Mouse (Mus musculus) forebrain, embryonic 13.5 days (tissue): Measurements from ENCODE around the gene Serhl. TPM values are rescaled to one million over a fixed set of nuclear protein-coding genes. Genes with fewer than 3 reads are reported as not detected.

ENCODE experiments used
- ATAC-seq: fragments of 200-750 bp; cut with Nextera tagmentation; 2 replicates; pipeline ENCODE4 v1.8.0; 2017
- H3K27ac ChIP-seq: fragments of 300-500 bp; sonication (generic); 2 replicates; pipeline ENCODE4 v1.5.1; 2015; ENCODE audit warnings: inconsistent platforms, mild to moderate bottlenecking, moderate library complexity
- H3K27me3 ChIP-seq: fragments of 300-500 bp; sonication (generic); 2 replicates; pipeline ENCODE4 v1.6.1; 2015; ENCODE audit warnings: mild to moderate bottlenecking, inconsistent platforms
- H3K36me3 ChIP-seq: fragments of 300-500 bp; sonication (generic); 2 replicates; pipeline ENCODE4 v1.6.1; 2015; ENCODE audit warnings: mild to moderate bottlenecking, inconsistent platforms; ENCODE audit not compliant: poor library complexity, severe bottlenecking
- H3K4me1 ChIP-seq: fragments of 300-500 bp; sonication (generic); 2 replicates; pipeline ENCODE4 v1.6.1; 2015; ENCODE audit warnings: inconsistent platforms
- H3K4me2 ChIP-seq: fragments of 300-500 bp; sonication (generic); 2 replicates; pipeline ENCODE4 v1.6.1; 2015; ENCODE audit warnings: inconsistent platforms, mild to moderate bottlenecking, moderate library complexity
- H3K4me3 ChIP-seq: fragments of 300-500 bp; sonication (generic); 2 replicates; pipeline ENCODE4 v1.5.1; 2015; ENCODE audit warnings: mild to moderate bottlenecking, inconsistent platforms
- H3K9ac ChIP-seq: fragments of 300-500 bp; sonication (generic); 2 replicates; pipeline ENCODE4 v1.6.1; 2015; ENCODE audit warnings: mild to moderate bottlenecking, inconsistent platforms
- H3K9me3 ChIP-seq: fragments of 300-500 bp; sonication (generic); replicated peaks from 2 replicates; pipeline ENCODE4 v1.6.1; 2016; ENCODE audit warnings: inconsistent platforms
- WGBS: fragments of 180-500 bp; shearing (Covaris S2); methylation state at CpG from one replicate; pipeline ENCODE4 v1.1.7; 2015; 5-methylcytosine and 5-hydroxymethylcytosine counted together
- polyA plus RNA-seq: library from polyadenylated mRNA; unstranded; fragments of >200 nt; fragmentation: Nextera tagmentation; extraction: Ambion mirVana; gene quantifications from 2 replicates; pipeline ENCODE4 v1.2.1, GENCODE M21; 2015

Gene Serhl
- polyA plus RNA-seq, 1 experiment from 2014 or later = 35.4 TPM

GRCm38 (mm10) chr15:83158587-83159160 is 69.4 kb downstream of the Serhl start:
- Histone ChIP-seq H3K4me3 (no peak overlapping the region), H3K4me1 (no peaks in the 10 kb centered on the region), H3K36me3 (peaks cover 64% of the 10 kb centered on the region), H3K9ac (no peak overlapping the region), H3K9me3 (no peaks in the 10 kb centered on the region), H3K27me3 (no peaks in the 10 kb centered on the region), H3K4me2 (no peak overlapping the region), H3K27ac (no peak overlapping the region)
- ATAC-seq = no peak
- 91% methylated on average over 7 of the region's 7 CpGs for WGBS

- H3K4me3 ChIP-seq = no peak overlapping the region
- peaks cover 59% of the 10 kb centered on the region for H3K36me3 ChIP-seq
- WGBS = 93% methylated on average over 9 of the region's 9 CpGs
Measured at GRCm38 (mm10) chr15:83159823-83160222, 70.5 kb downstream of the Serhl start.

GRCm38 (mm10) chr15:83160561-83160960 is 71.3 kb downstream of the Serhl start:
- Histone ChIP-seq H3K36me3 (peaks cover 60% of the 10 kb centered on the region), H3K4me3 (no peak overlapping the region)
- no peak for ATAC-seq

More at GRCm38 (mm10) chr15:83159823-83160222, 70.5 kb downstream of the Serhl start:
- no peaks in the 10 kb centered on the region for H3K27me3 ChIP-seq
- no peak overlapping the region for H3K9ac ChIP-seq
- no peak overlapping the region for H3K4me2 ChIP-seq
- ATAC-seq = no peak
- no peaks in the 10 kb centered on the region for H3K9me3 ChIP-seq
- no peak overlapping the region for H3K27ac ChIP-seq
- H3K4me1 ChIP-seq = no peaks in the 10 kb centered on the region

GRCm38 (mm10) chr15:83161062-83161748 is 71.9 kb downstream of the Serhl start:
- 26% methylated on average over 10 of the region's 10 CpGs for WGBS
- Histone ChIP-seq H3K4me3 (no peak overlapping the region), H3K36me3 (peaks cover 60% of the 10 kb centered on the region), H3K9ac (no peak overlapping the region), H3K27ac (no peak overlapping the region), H3K27me3 (no peaks in the 10 kb centered on the region), H3K4me1 (no peaks in the 10 kb centered on the region), H3K4me2 (no peak overlapping the region), H3K9me3 (no peaks in the 10 kb centered on the region)
- no peak for ATAC-seq

More at GRCm38 (mm10) chr15:83160561-83160960, 71.3 kb downstream of the Serhl start:
- Histone ChIP-seq H3K4me2 (no peak overlapping the region), H3K9me3 (no peaks in the 10 kb centered on the region), H3K27me3 (no peaks in the 10 kb centered on the region), H3K9ac (no peak overlapping the region), H3K4me1 (no peaks in the 10 kb centered on the region), H3K27ac (no peak overlapping the region)
- WGBS = 92% methylated on average over 4 of the region's 4 CpGs

GRCm38 (mm10) chr15:83162001-83162400 is 72.7 kb downstream of the Serhl start:
- no peak overlapping the region for H3K27ac ChIP-seq
- no peaks in the 10 kb centered on the region for H3K4me1 ChIP-seq
- H3K9me3 ChIP-seq = no peaks in the 10 kb centered on the region
- no peak overlapping the region for H3K4me3 ChIP-seq
- H3K36me3 ChIP-seq = peaks cover 60% of the 10 kb centered on the region
- WGBS = 93% methylated on average over 4 of the region's 4 CpGs
- no peak overlapping the region for H3K9ac ChIP-seq
- H3K4me2 ChIP-seq = no peak overlapping the region
- no peak for ATAC-seq
- no peaks in the 10 kb centered on the region for H3K27me3 ChIP-seq

- no peak overlapping the region for H3K4me3 ChIP-seq
Measured at GRCm38 (mm10) chr15:83162818-83163485, 73.6 kb downstream of the Serhl start.

GRCm38 (mm10) chr15:83164971-83165471 is 75.7 kb downstream of the Serhl start:
- Histone ChIP-seq H3K4me3 (no peak overlapping the region), H3K27me3 (no peaks in the 10 kb centered on the region), H3K36me3 (peaks cover 33% of the 10 kb centered on the region), H3K9me3 (no peaks in the 10 kb centered on the region), H3K27ac (no peak overlapping the region), H3K9ac (no peak overlapping the region), H3K4me2 (no peak overlapping the region), H3K4me1 (peaks cover 3% of the 10 kb centered on the region; the same call in 1 of the 2 replicates)
- ATAC-seq = no peak
- 97% methylated on average over 4 of the region's 5 CpGs for WGBS

More at GRCm38 (mm10) chr15:83162818-83163485, 73.6 kb downstream of the Serhl start:
- 90% methylated on average over 11 of the region's 11 CpGs for WGBS
- H3K9me3 ChIP-seq = no peaks in the 10 kb centered on the region
- H3K27ac ChIP-seq = no peak overlapping the region
- peaks cover 54% of the 10 kb centered on the region for H3K36me3 ChIP-seq
- ATAC-seq = no peak
- no peak overlapping the region for H3K9ac ChIP-seq
- no peaks in the 10 kb centered on the region for H3K4me1 ChIP-seq
- H3K4me2 ChIP-seq = no peak overlapping the region
- no peaks in the 10 kb centered on the region for H3K27me3 ChIP-seq

- Histone ChIP-seq H3K4me1 (peaks cover 9% of the 10 kb centered on the region), H3K27ac (no peak overlapping the region), H3K4me2 (no peak overlapping the region), H3K9ac (no peak overlapping the region), H3K27me3 (no peaks in the 10 kb centered on the region), H3K4me3 (no peak overlapping the region), H3K9me3 (no peaks in the 10 kb centered on the region), H3K36me3 (peaks cover 26% of the 10 kb centered on the region)
- no peak for ATAC-seq
- WGBS = 96% methylated on average over 13 of the region's 13 CpGs
Measured at GRCm38 (mm10) chr15:83165526-83166315, 76.4 kb downstream of the Serhl start.

Other genes with a start within 250 kb of the Serhl start
- 15.3 and 18.6 TPM in 2 replicates for gene Tcf20, start 101.6 kb upstream of the Serhl start, polyA plus RNA-seq
- gene Nfam1, start 56.2 kb upstream of the Serhl start, polyA plus RNA-seq = 1.2 and 1.5 TPM in 2 replicates
- gene Rrp7a, start 33.3 kb downstream of the Serhl start, polyA plus RNA-seq = 64.2 and 77.1 TPM in 2 replicates
- gene Poldip3, start 59.9 kb downstream of the Serhl start, polyA plus RNA-seq = 155 and 168 TPM in 2 replicates
- 99.0 and 107 TPM in 2 replicates for gene Cyb5r3, start 83.1 kb downstream of the Serhl start, polyA plus RNA-seq
- 1.5 and 2.2 TPM in 2 replicates for gene A4galt, start 162.3 kb downstream of the Serhl start, polyA plus RNA-seq